Mouse (Mus musculus) thymus, adult 2 months (tissue): ENCODE data around the gene Gm11627. TPM values are rescaled to one million over a fixed set of nuclear protein-coding genes. Genes with fewer than 3 reads are reported as not detected.
"Not testable (repeated sequence)": the region's sequence is repeated elsewhere in the genome, so short reads cannot be mapped to it uniquely, and the experiment has no call there.

Experiments used
- DNase-seq: peaks from one replicate; pipeline ENCODE4 v3.0.0; 2021
- H3K27ac ChIP-seq: fragments of 200-500 bp; 2 replicates; pipeline ENCODE4 v1.5.1; 2012; ENCODE audit warnings: low read length, control low read depth; ENCODE audit not compliant: control insufficient read depth, insufficient read depth
- H3K27me3 ChIP-seq: fragments of 200-500 bp; 2 replicates; pipeline ENCODE4 v1.6.1; 2012; ENCODE audit warnings: mild to moderate bottlenecking, low read length, moderate library complexity, mixed read lengths; ENCODE audit not compliant: control insufficient read depth, insufficient read depth
- H3K36me3 ChIP-seq: fragments of 200-500 bp; 2 replicates; pipeline ENCODE4 v1.6.1; 2012; ENCODE audit warnings: mild to moderate bottlenecking, low read length, moderate library complexity; ENCODE audit not compliant: control insufficient read depth, insufficient read depth
- H3K4me1 ChIP-seq: fragments of 200-500 bp; replicated peaks from 2 replicates; pipeline ENCODE4 v1.6.1; 2012; ENCODE audit warnings: low read length; ENCODE audit not compliant: control insufficient read depth, insufficient read depth
- H3K4me3 ChIP-seq: fragments of 200-500 bp; 2 replicates; pipeline ENCODE4 v1.5.1; 2012; ENCODE audit warnings: mild to moderate bottlenecking, low read length, control low read depth, moderate library complexity; ENCODE audit not compliant: control insufficient read depth, insufficient read depth
- CTCF ChIP-seq: fragments of 200-500 bp; IDR thresholded peaks from 2 replicates; pipeline ENCODE4 v1.5.1; 2012; ENCODE audit warnings: mild to moderate bottlenecking, control low read depth, low read length, moderate library complexity, borderline replicate concordance; ENCODE audit not compliant: control insufficient read depth, poor library complexity, insufficient read depth; ENCODE audit errors: extremely low read depth
- POLR2A ChIP-seq: fragments of 200-500 bp; IDR thresholded peaks from 2 replicates; pipeline ENCODE4 v1.6.1; 2012; ENCODE audit warnings: mild to moderate bottlenecking, low read length, control low read depth, moderate library complexity; ENCODE audit not compliant: control insufficient read depth, poor library complexity, insufficient read depth; ENCODE audit errors: extremely low read depth
- WGBS: fragments of 180-500 bp; shearing (Covaris S2); methylation state at CpG from one replicate; pipeline ENCODE4 v1.1.7; 2018; 5-methylcytosine and 5-hydroxymethylcytosine counted together
- polyA plus RNA-seq: library from polyadenylated mRNA; depleted of rRNA; stranded (reverse); fragments of >200 nt; gene quantifications from 2 replicates; pipeline ENCODE4 v1.2.3, GENCODE M21; 2012

The Gm11627 gene
- polyA plus RNA-seq, 1 experiment = 0.71 TPM

GRCm38 (mm10) chr11:102567723-102568122 is 11.5 kb downstream of the Gm11627 start:
- WGBS = 97% methylated on average over 15 of the region's 15 CpGs
- DNase-seq = no peak
- H3K4me3 ChIP-seq = no peak overlapping the region
- no peak overlapping the region for H3K27ac ChIP-seq
- TF ChIP-seq POLR2A = no peak
- no peak for TF ChIP-seq CTCF
- H3K36me3 ChIP-seq = no peaks in the 10 kb centered on the region
- no peaks in the 10 kb centered on the region for H3K4me1 ChIP-seq
- no peaks in the 10 kb centered on the region for H3K27me3 ChIP-seq

GRCm38 (mm10) chr11:102567157-102567556 is 12.1 kb downstream of the Gm11627 start:
- Histone ChIP-seq H3K4me1 (no peaks in the 10 kb centered on the region), H3K36me3 (no peaks in the 10 kb centered on the region), H3K27ac (no peak overlapping the region), H3K27me3 (no peaks in the 10 kb centered on the region), H3K4me3 (no peak overlapping the region)
- TF ChIP-seq POLR2A (no peak), CTCF (no peak)
- DNase-seq = no peak
- 87% methylated on average over 6 of the region's 6 CpGs for WGBS

- no peak overlapping the region for H3K4me3 ChIP-seq
- no peak for DNase-seq
- no peaks in the 10 kb centered on the region for H3K4me1 ChIP-seq
- H3K36me3 ChIP-seq = no peaks in the 10 kb centered on the region
- no peaks in the 10 kb centered on the region for H3K27me3 ChIP-seq
- no peak overlapping the region for H3K27ac ChIP-seq
- TF ChIP-seq POLR2A (no peak), CTCF (no peak)
- WGBS = 100% methylated on average over 1 of the region's 1 CpGs
Observed at GRCm38 (mm10) chr11:102566290-102566689, 13.0 kb downstream of the Gm11627 start.

GRCm38 (mm10) chr11:102565741-102566140 is 13.5 kb downstream of the Gm11627 start:
- Histone ChIP-seq H3K27ac (no peak overlapping the region), H3K4me1 (no peaks in the 10 kb centered on the region), H3K27me3 (no peaks in the 10 kb centered on the region), H3K4me3 (no peak overlapping the region), H3K36me3 (no peaks in the 10 kb centered on the region)
- DNase-seq = no peak
- TF ChIP-seq POLR2A (no peak), CTCF (no peak)

GRCm38 (mm10) chr11:102564952-102565671 is 14.1 kb downstream of the Gm11627 start:
- H3K36me3 ChIP-seq, DNase-seq, H3K4me3 ChIP-seq, H3K4me1 ChIP-seq, H3K27me3 ChIP-seq, H3K27ac ChIP-seq: not testable (repeated sequence)
- 84% methylated on average over 14 of the region's 14 CpGs for WGBS

- H3K4me3 ChIP-seq = no peak overlapping the region
- peaks cover 4% of the 10 kb centered on the region for H3K4me1 ChIP-seq
- H3K27me3 ChIP-seq = no peaks in the 10 kb centered on the region
- DNase-seq = no peak
- WGBS = 97% methylated on average over 5 of the region's 5 CpGs
- no peak overlapping the region for H3K27ac ChIP-seq
- H3K36me3 ChIP-seq = no peaks in the 10 kb centered on the region
- TF ChIP-seq POLR2A (no peak), CTCF (no peak)
Observed at GRCm38 (mm10) chr11:102558704-102559103, 20.6 kb downstream of the Gm11627 start.

- WGBS = 94% methylated on average over 1 of the region's 1 CpGs
- DNase-seq = no peak
- Histone ChIP-seq H3K36me3 (no peaks in the 10 kb centered on the region), H3K27me3 (no peaks in the 10 kb centered on the region), H3K4me3 (no peak overlapping the region), H3K4me1 (peaks cover 4% of the 10 kb centered on the region), H3K27ac (no peak overlapping the region)
- TF ChIP-seq CTCF (no peak), POLR2A (no peak)
Observed at GRCm38 (mm10) chr11:102557386-102557785, 21.9 kb downstream of the Gm11627 start.
